Mouse (Mus musculus): ENCODE results near the gene Il9r. TPM values are rescaled to one million over a fixed set of nuclear protein-coding genes. Genes with fewer than 3 reads are reported as not detected.

Il9r gene
- total RNA-seq (2021) = not detected
- long read RNA-seq, experiment 1 = 0 reads
- long read RNA-seq, experiment 2 = 0 reads

DNA sequence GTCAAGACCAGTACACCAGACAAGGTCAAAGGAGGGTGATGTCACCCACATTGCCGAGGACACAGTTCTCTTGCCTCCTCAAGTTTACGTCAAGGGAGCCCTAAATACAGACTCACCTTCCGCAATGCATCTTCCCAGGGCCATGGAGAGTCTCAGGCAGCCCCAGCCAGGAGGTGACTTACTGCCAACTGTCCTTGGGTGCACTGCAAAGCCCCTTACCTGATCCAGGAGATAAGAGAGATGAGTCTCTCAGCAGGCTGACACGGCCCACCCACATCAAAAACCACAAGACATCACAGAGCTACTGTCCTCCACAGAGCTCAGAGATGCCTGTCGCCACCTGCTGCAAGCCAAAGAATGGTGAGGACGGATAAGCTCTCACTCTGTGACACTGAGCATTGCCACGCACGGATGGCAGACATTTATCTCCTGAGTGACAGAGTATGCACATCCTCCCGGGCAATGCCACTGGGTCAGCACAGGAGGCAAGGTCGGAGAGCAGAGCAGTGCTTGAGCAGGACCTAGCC lies at the start of gene Il9r:
Gene Il9r (minus strand): TSS at position 205 of the 527 bp plus-strand sequence.
- intact Hi-C loops (cut with DNase I) = no loop called here
- DNase-seq (ENCODE audit: low spot score in 2 of 2) = no peak

DNA sequence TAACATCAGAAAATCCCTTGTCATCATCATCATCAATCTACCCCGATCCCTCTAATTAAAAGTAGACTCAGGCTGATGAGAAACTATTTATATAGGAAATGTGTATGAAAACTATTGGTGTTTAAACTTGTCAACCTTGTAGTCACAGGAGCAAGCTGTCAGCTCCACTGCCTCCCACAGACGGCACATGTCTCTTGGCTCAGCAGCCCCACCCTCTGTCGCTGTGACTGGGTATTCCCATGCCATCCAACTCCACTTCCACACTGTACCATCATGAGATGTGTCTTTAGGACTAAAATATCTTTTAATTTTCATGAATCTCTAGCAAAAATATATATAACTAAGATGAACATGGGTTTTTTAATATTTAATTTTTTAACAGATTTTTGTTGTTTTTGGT lies 48.3 kb upstream of the Il9r start:
- intact Hi-C loops (cut with DNase I) = no loop called here
- DNase-seq (ENCODE audit: low spot score in 2 of 2) = peak in 1 of 2 experiments; percentile 5

DNA sequence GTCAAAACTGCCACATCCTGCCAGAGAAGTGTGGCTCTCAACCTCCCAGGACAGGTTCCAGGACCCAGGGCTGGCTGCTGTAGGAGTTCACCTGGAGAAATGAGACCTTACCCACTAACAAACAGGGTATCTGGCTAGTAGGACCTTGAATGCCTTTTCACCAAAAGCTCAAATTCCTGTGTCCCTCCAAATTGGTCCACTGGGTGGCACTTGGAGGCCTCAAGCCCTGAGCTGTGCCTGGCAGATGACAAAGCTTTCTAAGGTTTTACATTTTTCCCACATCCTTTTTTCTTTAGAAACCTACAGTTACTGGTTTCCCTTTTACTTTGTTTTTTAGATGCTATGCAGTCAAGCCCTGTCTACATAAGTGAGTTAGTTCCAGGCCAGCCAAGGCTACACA lies 47.0 kb upstream of the Il9r start:
- DNase-seq (ENCODE audit: low spot score in 2 of 2) = peak in 1 of 2 experiments; percentile 22
- intact Hi-C loops (cut with DNase I) = no loop called here

DNA sequence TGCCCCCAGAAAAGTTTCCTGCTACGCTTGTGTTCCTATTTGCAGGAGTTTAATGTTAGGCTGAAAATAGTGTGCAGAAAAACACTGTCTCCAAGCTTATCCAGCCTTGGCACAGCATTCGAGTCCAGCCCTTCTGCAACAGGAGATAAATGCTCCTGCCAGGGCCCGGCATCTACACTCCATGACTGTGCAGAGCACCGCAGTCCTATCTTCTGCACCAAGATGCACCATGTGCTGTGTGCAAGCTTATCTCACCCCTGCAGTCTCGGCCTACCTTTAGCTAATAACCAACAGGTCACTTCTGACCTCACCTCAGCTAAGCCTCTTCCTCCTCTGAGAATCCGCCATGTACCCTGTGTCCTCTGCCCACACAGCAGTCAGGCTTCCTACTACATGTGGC lies 45.5 kb upstream of the Il9r start:
- intact Hi-C loops (cut with DNase I) = no loop called here

DNA sequence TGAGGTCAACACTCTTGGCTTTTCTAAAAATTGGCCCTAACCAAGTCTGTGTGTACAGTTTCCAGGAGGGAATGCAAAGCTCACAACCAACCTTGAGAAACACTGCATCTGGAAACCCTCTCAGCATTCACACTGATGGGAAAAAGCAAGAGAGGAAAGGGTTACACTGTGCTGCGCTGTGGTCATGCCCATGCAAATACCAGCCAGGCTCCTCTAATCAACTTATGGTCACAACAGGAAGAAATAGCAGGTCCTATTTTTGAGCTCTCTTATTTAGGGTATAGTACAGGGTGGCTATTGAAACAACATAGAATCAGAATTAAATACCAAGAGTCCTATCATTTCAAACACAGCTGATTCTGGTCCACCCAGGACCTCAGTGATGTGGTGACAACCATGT lies 44.5 kb upstream of the Il9r start:
- intact Hi-C loops (cut with DNase I) = no loop called here

More for the DNA sequence above, 45.5 kb upstream of the Il9r start:
- no peak for DNase-seq (ENCODE audit: low spot score in 2 of 2)

DNA sequence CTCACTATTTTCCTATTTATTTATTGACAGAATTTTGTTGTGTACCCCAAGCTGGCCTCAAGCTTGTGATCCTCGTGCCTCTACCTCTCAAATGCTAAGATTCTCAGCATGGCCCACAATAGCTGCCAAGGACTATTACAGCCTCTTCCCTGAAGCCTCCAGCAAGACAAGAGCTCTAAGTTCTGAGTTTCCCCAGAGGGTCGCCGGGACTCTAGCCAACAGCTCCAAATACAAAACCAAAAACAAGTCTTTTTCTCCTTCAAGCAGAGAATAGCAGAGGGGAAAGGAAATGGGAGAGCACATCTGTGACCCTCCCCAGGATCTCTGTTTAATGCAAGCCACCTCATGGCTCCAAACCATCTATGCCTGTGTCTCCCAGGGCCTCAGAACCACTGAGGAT lies 44.0 kb upstream of the Il9r start:
- DNase-seq (ENCODE audit: low spot score in 2 of 2) = no peak
- intact Hi-C loops (cut with DNase I) = no loop called here

More for the DNA sequence above, 44.5 kb upstream of the Il9r start:
- no peak for DNase-seq (ENCODE audit: low spot score in 2 of 2)

DNA sequence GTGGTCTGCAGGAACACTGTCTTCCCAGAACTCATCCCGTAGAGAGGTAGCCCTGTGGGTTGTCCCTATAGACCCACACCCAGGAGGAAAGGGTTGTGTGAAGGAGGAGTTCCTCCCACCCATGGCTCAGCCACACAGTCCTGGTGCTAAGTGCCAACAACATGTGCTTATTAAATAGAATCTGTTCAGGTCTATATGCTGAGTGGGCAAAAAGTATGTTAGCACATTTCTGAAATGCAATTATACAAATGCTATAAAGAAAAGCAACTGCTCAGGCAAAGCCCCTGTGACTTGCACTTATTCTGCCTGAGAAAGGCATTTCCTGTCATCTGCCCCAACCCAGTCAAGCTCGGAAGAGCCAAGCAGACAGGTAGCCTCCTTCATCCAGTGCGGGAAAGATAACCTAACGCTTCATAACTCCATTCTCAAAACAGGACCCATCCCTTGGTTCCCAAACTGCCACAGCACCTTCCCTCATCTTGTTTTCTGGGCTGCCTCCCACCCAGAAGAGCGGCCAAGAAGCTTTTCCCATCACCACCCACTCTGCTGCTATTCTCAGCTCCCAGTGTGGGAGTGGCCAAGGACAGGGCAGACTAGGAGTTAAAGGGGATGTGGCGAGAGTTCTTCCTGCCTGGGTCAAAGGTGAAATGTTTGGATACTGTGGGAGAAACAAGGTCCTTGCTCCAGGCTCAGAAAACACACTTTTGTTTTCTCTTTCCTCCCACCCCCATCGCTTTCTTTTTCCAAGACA lies 43.3 kb upstream of the Il9r start:
- intact Hi-C loops (cut with DNase I) = no loop called here
- DNase-seq (ENCODE audit: low spot score in 2 of 2) = peak; percentile 51 to 55

DNA sequence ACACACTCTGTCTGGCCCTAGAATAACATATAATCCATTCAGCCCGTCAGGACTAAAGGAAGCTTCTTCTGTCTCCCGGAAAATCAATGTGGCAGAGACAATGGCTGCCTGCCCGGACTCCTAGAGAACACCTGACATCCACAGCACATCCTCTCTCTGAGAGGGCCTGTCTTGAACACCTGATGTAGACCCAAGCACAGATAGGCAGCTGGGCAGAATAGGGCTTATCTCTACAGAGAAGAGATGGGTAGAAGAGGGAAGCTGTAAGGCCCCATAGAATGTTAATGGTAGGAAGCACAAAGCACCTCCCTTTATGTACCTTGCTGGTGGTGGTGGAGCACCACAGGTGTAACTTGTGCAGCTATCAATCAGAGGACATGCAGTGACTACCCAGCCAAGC lies 42.1 kb upstream of the Il9r start:
- intact Hi-C loops (cut with DNase I) = no loop called here
- DNase-seq (ENCODE audit: low spot score in 2 of 2) = no peak

DNA sequence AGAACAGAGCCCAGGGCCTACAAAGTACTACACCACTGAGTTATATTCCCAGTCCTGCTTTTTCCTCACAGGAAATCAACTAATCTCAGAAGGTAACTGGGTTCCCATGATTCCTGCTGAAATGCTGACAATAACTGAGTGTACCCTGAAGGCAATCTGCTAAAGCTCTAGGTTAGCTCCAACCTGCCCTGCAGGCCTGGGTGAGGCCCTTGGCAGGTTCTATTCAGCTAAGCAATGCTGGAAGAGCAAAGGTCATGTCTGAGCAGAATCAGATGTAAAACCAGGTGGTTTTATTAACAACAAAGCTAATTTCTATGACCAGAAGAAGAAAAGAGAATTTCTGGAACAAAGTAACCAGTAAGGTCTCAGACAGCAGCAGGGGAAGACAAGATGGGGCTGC lies 41.3 kb upstream of the Il9r start:
- no peak for DNase-seq (ENCODE audit: low spot score in 2 of 2)
- intact Hi-C loops (cut with DNase I) = no loop called here

DNA sequence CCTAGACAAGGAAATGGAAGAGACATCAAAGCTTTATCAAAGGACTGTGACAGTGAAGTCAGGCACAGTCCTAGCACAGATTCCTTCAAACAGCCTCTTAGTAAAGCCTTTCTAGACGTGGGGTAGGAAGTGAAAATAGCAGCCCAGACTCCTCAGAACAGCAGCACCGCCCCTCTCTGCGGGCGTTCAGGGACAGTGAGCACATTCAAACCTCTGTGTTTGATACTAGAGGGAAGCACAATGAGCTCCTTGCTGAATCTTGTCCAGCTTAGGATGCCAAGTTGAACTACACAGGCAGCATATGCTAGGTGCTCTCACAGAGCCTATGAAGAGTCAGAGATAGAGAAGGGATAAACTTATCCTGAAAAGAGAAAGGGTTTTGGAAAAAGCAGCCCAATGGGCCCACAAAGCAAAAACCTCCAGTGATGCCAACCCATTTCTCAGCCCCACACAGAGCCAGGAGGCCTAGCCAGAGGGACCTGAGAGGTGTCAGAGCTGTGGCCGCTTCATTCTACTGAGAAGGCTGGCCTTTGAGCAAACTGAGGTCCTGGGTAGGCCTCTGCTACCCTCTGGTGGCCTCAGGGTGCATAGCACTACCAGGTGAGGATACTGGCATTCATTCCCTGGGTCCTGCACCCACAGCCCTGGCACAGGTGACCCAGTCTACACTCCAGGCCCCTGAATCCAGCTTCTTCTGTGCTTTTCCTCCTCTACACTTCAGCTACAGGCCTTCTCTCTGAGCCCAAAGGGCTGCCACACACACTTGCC lies 38.2 kb upstream of the Il9r start:
- intact Hi-C loops (cut with DNase I) = loop anchor here (1.0 to 2.0 kb wide), 2 partner anchors 21 to 55 kb away; no protein-coding TSS in a partner anchor
- DNase-seq (ENCODE audit: low spot score in 2 of 2) = peak; percentile 76 to 77

DNA sequence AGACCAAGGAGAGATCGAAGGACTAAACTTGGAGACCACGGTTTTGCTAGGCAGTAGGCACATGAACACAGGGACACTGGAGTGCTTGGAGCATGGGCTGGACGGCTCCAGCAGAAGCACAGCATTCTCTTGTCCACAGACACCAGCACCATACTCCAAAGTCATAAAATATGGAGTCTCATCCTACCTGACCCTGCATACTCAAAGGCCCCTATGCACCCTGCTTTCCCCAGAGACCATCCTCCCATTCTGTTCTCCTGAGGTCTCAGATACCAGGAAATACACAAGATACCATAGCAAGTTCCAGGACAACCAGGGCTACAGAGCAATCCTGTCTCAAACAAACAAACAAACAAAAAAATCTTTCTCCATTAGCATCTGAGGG lies 37.3 kb upstream of the Il9r start:
- DNase-seq (ENCODE audit: low spot score in 2 of 2) = no peak
- intact Hi-C loops (cut with DNase I) = no loop called here

DNA sequence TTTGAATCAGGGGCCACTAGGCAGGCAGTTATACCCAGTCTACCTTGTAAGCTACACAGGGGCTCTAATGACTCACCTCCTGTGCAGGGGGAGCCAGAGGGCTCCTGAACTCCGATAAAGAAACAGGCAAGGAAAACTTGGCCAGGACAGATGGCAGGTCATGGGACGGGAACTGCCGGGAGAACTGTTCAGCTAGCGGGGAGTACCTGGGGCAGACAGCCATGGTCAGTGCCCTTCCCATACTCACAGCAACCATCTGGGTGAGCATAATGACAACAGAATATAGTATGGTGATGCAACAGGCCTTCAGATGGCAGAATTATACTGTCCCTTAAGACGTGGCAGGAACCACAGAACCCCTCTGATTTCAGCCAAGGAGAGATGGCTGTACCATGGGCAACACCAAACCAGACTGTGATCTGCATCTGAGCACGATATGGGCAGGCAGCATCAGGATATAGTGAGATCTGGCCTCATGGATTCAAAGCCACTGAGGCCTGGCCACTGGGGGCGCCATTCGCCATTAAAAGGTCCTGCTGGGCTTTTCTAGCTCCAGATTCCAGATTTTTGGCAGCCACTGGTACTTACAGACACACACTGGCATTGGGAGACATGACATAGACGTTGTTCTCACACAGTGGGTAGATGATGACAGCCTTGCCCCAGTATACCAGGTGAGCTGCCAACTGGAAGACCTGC lies 36.8 kb upstream of the Il9r start:
- intact Hi-C loops (cut with DNase I) = no loop called here
- peak; percentile 62 to 86 for DNase-seq (ENCODE audit: low spot score in 2 of 2)

DNA sequence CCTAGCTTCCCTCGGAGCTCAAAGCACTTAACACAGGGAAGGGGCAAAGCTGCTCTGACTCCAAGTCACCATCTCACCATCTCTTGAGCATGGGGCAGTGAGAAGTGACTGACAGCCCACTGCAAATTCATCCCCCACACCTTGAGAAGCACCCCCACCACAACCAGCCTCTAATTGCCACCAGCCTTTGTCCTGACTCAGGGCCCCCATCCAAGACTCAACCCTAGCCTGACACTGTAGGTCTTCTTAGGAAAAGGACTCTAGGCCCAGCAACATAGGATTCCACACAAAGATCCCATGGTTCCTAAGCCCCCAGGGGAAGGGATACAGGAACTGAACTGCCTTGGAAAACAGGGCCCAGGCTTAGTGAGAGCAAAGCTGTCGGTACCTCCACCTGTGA lies 36.1 kb upstream of the Il9r start:
- no peak for DNase-seq (ENCODE audit: low spot score in 2 of 2)
- intact Hi-C loops (cut with DNase I) = no loop called here

DNA sequence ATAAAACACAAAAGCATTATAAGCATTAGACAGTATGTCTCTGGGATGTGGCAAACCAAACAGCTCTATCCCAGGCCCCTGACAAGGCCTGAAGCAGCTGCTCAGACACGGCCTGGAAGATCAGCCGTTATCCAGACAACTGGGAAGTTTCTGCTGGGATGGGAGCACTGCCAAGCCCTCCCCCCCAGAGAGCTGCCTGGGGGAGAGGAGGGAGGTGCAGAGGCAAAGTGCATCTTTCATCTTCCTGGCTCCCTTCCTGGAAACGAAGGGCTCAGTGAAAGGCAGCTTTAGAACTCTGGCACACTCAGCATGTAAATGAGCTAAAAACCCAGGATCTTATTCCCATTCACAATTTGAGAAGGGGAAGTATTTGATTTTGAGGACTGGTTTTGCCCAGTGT lies 35.6 kb upstream of the Il9r start:
- peak; percentile 67 to 77 for DNase-seq (ENCODE audit: low spot score in 2 of 2)
- intact Hi-C loops (cut with DNase I) = no loop called here

DNA sequence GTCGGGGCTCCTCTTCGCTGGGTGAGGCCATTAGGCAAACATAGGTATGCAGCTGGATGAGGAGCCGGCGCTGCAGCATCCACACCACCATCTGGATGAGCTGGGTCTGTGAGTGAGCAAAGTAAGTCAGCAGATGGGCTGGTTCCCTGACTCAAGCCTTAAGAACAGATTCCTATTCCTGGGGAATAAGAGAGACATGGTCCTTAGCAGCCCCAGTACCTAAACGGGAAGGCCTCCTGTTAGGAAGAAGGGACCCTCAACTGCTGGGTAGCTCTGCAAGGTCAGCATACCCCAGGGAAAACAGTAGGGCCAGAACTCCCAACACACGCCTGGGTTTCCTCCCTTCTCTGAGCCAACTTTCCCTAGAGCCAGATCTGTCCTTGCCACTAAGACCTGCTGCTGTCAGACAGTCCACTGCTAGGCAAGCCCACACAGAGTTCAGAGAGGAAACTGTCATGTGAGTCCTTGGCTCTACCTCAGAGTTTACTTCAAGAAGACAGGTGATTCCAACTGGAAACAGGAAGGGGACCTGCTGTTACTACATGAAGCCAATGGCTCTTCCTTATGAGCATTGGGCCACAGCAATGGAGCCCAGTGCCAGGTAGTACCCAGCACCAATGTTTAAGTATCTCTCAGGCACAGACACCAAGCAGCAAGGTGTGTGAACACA lies 34.9 kb upstream of the Il9r start:
- intact Hi-C loops (cut with DNase I) = no loop called here

DNA sequence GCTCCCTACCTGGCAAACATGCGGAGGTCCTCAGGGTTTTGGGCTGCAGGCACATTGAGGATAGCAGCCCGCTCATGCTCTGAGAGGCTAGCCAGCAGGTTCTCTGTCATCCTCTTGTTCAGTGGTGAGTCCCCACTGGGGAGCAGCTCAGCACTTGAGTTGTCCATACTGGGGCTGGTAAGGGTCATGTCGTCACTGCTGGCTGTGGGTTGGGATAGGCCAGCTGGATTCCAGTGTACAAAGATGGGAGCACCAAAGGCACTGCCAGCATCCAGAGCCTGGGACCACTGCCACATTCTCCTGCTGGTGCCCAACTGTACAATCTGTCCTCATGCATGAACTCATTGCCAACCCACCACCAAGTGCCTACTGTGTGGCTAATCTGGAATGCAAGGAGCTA lies 33.8 kb upstream of the Il9r start:
- intact Hi-C loops (cut with DNase I) = no loop called here
- DNase-seq (ENCODE audit: low spot score in 2 of 2) = no peak

More for the DNA sequence above, 34.9 kb upstream of the Il9r start:
- no peak for DNase-seq (ENCODE audit: low spot score in 2 of 2)

DNA sequence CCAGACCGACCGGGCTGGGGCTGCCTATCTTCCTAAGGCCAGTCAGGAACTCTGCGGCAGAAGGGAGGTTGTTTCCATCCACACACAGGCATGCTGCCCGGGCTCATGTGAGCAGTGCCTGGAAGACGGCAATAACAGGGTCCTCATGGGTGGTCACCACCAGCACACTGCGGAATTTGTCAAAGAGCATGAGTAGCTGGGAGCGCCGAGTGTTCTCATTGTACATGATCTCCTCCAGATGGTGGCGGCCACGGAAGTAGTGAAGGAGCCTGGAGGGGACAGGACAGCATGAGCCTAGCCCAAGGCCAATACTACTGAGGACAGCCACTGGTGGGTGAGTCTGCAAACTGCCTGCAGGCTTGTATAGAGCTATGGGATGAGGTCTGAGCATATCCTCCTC lies 32.8 kb upstream of the Il9r start:
- intact Hi-C loops (cut with DNase I) = no loop called here
- no peak for DNase-seq (ENCODE audit: low spot score in 2 of 2)

DNA sequence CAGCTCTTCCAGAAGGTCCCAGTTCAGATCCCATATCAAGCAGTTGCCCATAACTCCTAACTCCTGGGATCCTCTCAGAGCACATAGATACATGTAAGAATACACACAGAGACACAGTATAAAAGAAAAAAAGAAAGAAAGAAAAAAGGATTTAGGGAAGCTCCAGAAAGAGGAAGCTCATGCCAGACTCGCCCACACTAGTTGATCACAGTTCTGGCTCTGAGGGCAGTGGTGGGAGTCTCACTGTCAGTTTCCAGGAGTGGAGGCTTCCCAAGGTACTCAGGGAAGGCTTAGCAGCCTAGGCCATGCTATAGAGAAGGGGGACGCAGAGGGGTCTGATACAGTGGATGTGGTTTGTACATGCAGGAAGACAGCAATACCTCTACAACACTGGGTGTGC lies 31.0 kb upstream of the Il9r start:
- DNase-seq (ENCODE audit: low spot score in 2 of 2) = peak in 1 of 2 experiments; percentile 47

DNA sequence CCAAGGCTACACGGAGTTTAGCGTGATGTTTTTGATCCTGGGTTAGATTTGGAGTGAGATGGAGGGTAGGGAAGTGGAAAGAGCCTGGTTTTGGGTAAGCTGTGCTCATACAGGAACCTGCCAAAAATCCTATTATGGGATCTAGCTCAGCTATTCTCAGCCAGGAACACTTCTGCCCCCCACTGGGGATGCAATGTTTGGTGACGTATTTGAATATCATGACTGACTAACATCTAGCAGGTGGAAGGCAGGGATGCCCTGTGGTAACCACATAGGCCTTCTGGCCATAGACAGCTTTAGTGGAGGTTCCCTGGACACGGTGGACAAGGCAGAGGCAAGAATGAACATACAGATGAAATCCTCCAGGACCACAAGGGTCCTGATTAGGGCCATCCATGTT lies 30.1 kb upstream of the Il9r start:
- peak; percentile 67 to 87 for DNase-seq (ENCODE audit: low spot score in 2 of 2)
- intact Hi-C loops (cut with DNase I) = no loop called here

More for the DNA sequence above, 31.0 kb upstream of the Il9r start:
- intact Hi-C loops (cut with DNase I) = no loop called here
